Mouse (Mus musculus) kidney, adult 8-10 months (tissue): ENCODE measurements around the gene Slc39a5.
A peak's percentile ranks its signal among the peaks of the same experiment; 100 is the strongest.

Experiments
- DNase-seq, 2 experiments: peaks; one replicate each; pipeline ENCODE4 v3.0.0; 2022

The Slc39a5 gene

GRCm38 (mm10) chr10:128409692-128410559 lies 8.9 kb upstream of the Slc39a5 start:
- peak; percentile 99 for DNase-seq

GRCm38 (mm10) chr10:128408591-128409535 lies 7.8 kb upstream of the Slc39a5 start:
- peak; percentile 27 to 29 for DNase-seq

- DNase-seq = no peak
Measured at GRCm38 (mm10) chr10:128403931-128404330, 2.9 kb upstream of the Slc39a5 start.

- DNase-seq = no peak
Measured at GRCm38 (mm10) chr10:128401638-128402037, 609 bp upstream of the Slc39a5 start.

- DNase-seq = peak; percentile 44 to 73
Measured at GRCm38 (mm10) chr10:128400338-128400737, 691 bp downstream of the Slc39a5 start.

- DNase-seq = no peak
Measured at GRCm38 (mm10) chr10:128397466-128397865, 3.6 kb downstream of the Slc39a5 start.

GRCm38 (mm10) chr10:128396716-128397264 lies 4.2 kb downstream of the Slc39a5 start:
- peak; percentile 32 to 46 for DNase-seq

- DNase-seq = no peak
Measured at GRCm38 (mm10) chr10:128396017-128396673, 4.9 kb downstream of the Slc39a5 start.

GRCm38 (mm10) chr10:128391850-128392249 lies 9.2 kb downstream of the Slc39a5 start:
- DNase-seq = no peak

- no peak for DNase-seq
Measured at GRCm38 (mm10) chr10:128390366-128390765, 10.7 kb downstream of the Slc39a5 start.

GRCm38 (mm10) chr10:128389570-128389969 lies 11.5 kb downstream of the Slc39a5 start:
- DNase-seq = no peak

- DNase-seq = no peak
Measured at GRCm38 (mm10) chr10:128388941-128389340, 12.1 kb downstream of the Slc39a5 start.

- no peak for DNase-seq
Measured at GRCm38 (mm10) chr10:128385902-128386301, 15.1 kb downstream of the Slc39a5 start.

GRCm38 (mm10) chr10:128382482-128382881 lies 18.5 kb downstream of the Slc39a5 start:
- DNase-seq = no peak

GRCm38 (mm10) chr10:128380565-128380964 lies 20.5 kb downstream of the Slc39a5 start:
- peak in 1 of 2 experiments; percentile 56 for DNase-seq

- DNase-seq = no peak
Measured at GRCm38 (mm10) chr10:128379260-128379659, 21.8 kb downstream of the Slc39a5 start.

- DNase-seq = no peak
Measured at GRCm38 (mm10) chr10:128378462-128378861, 22.6 kb downstream of the Slc39a5 start.

GRCm38 (mm10) chr10:128377940-128378448 lies 23.0 kb downstream of the Slc39a5 start:
- no peak for DNase-seq

GRCm38 (mm10) chr10:128377222-128377939 lies 23.6 kb downstream of the Slc39a5 start:
- peak in 1 of 2 experiments; percentile 26 for DNase-seq

GRCm38 (mm10) chr10:128376455-128377211 lies 24.4 kb downstream of the Slc39a5 start, which contains the start of gene Ankrd52:
TSS of gene Ankrd52 (plus strand) at chr10:128377115.
- peak; percentile 77 to 84 for DNase-seq

- no peak for DNase-seq
Measured at GRCm38 (mm10) chr10:128376099-128376454, 25.0 kb downstream of the Slc39a5 start.
